Mouse (Mus musculus): ENCODE data around the gene Rnf213. TPM values are rescaled to one million over a fixed set of nuclear protein-coding genes. Genes with fewer than 3 reads are reported as not detected.
A peak's percentile ranks its signal among the peaks of the same experiment; 100 is the strongest.

The Rnf213 gene
- polyA plus RNA-seq, 1 experiment from 2014 or later: 3.1 TPM

DNA sequence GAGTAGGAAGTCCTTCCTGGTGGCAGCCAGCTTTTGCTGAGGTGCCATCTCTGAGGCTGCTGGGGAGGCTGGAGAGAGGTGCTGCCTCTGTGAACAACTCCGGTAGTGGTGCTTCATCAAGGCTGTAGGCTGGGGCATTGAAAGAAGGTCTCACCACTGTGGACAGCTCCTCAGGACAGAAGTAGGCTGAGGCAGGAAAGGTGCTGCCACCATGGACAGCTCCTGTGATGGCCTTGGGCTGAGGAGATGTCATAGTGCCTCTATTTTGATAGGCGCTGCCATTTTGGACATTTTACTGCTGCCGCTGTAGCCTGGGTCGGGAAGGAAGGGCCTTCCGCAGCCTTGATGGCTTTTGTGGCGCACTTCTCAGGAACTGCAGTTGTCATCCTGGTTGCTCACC is 99.9 kb downstream of the Rnf213 start:
- no peak for ATAC-seq (ENCODE audit: insufficient number of reproducible peaks, low FRiP score, low TSS enrichment, low read depth)
- Histone ChIP-seq H3K27ac (replicated peaks; ENCODE audit: low read depth, low read length) (no peak overlapping the region), H3K36me3 (ENCODE audit: control insufficient read depth, insufficient read depth, low read length) (no peaks in the 10 kb centered on the region; the same call in 1 of the 2 replicates), H3K27me3 (ENCODE audit: control insufficient read depth, insufficient read depth, low read length) (no peaks in the 10 kb centered on the region), H3K9ac (ENCODE audit: low read length) (no peak overlapping the region), H3K9me3 (ENCODE audit: control insufficient read depth, low read length) (no peaks in the 10 kb centered on the region), H3K4me3 (ENCODE audit: low read depth, low read length) (no peak overlapping the region; the same call in 1 of the 2 replicates), H3K4me1 (ENCODE audit: control insufficient read depth, insufficient read depth, low read length) (peaks cover 9% of the 10 kb centered on the region; the same call in 1 of the 2 replicates), H3K4me2 (ENCODE audit: low read depth, severe bottlenecking) (0 out of 2 replicates have a peak overlapping the region, but pooled peaks have one; percentile 84)
- WGBS: 94% methylated on average over 6 of the region's 6 CpGs
- DNase-seq (ENCODE audit: low spot score): no peak

DNA sequence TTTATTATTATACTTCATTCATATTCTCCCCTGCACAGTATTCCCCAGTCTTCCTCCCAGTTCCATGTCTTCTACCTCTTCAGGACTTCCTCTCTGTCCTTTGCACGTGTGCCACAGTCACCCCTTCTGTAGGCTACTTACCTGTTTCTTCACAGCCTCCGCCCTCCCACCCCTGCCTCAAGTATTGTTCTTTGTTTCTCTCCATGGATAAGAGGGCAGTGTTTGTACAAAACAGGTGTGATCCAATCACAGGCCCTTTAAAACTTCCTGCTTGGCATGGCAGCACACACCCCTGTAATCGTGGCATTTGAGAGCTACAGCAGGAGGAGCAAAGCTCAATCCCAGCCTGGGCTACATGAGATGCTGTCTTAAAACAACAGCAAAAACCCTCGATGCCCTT is 100.6 kb downstream of the Rnf213 start:
- Histone ChIP-seq H3K9me3 (ENCODE audit: control insufficient read depth, low read length) (no peaks in the 10 kb centered on the region), H3K4me2 (ENCODE audit: low read depth, severe bottlenecking) (no peak overlapping the region), H3K36me3 (ENCODE audit: control insufficient read depth, insufficient read depth, low read length) (no peaks in the 10 kb centered on the region; the same call in 1 of the 2 replicates), H3K27ac (replicated peaks; ENCODE audit: low read depth, low read length) (no peak overlapping the region), H3K9ac (ENCODE audit: low read length) (no peak overlapping the region), H3K4me3 (ENCODE audit: low read depth, low read length) (no peak overlapping the region), H3K4me1 (ENCODE audit: control insufficient read depth, insufficient read depth, low read length) (peaks cover 9% of the 10 kb centered on the region; the same call in 1 of the 2 replicates), H3K27me3 (ENCODE audit: control insufficient read depth, insufficient read depth, low read length) (no peaks in the 10 kb centered on the region)
- ATAC-seq (ENCODE audit: insufficient number of reproducible peaks, low FRiP score, low TSS enrichment, low read depth) (no peak), DNase-seq (ENCODE audit: low spot score) (no peak)
- 88% methylated on average over 4 of the region's 4 CpGs for WGBS

- Histone ChIP-seq H3K4me2 (ENCODE audit: low read depth, severe bottlenecking) (no peak overlapping the region), H3K27me3 (ENCODE audit: control insufficient read depth, insufficient read depth, low read length) (no peaks in the 10 kb centered on the region), H3K4me1 (ENCODE audit: control insufficient read depth, insufficient read depth, low read length) (peaks cover 6% of the 10 kb centered on the region; the same call in 1 of the 2 replicates), H3K36me3 (ENCODE audit: control insufficient read depth, insufficient read depth, low read length) (peaks cover 5% of the 10 kb centered on the region; the same call in 1 of the 2 replicates), H3K27ac (replicated peaks; ENCODE audit: low read depth, low read length) (no peak overlapping the region), H3K4me3 (ENCODE audit: low read depth, low read length) (no peak overlapping the region), H3K9ac (ENCODE audit: low read length) (no peak overlapping the region), H3K9me3 (ENCODE audit: control insufficient read depth, low read length) (no peaks in the 10 kb centered on the region)
- no peak for DNase-seq (ENCODE audit: low spot score)
- ATAC-seq (ENCODE audit: insufficient number of reproducible peaks, low FRiP score, low TSS enrichment, low read depth): no peak
- WGBS: 91% methylated on average over 5 of the region's 5 CpGs
Observed at GRCm38 (mm10) chr11:119496147-119496546, 103.2 kb downstream of the Rnf213 start.

DNA sequence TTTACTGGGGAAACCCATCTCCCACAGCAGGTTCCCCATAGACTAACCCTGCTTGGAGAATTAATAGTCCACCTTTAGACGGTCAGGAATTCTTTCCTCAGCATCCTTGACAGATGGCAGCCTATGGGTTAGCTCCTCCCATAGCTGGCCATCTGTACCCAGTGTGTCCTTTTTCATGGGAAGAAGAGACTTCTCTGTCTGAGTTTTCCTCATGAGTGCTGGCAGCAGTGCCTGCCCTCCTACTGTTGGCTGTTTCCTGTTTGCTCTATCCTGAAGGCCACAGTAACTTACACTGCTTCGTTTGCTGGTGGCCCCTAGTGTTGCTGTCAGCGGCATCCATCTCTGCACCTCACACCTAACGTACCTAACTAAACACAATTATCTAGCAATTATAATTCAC is 104.6 kb downstream of the Rnf213 start:
- no peak overlapping the region for H3K27ac ChIP-seq (replicated peaks; ENCODE audit: low read depth, low read length)
- no peak overlapping the region for H3K9ac ChIP-seq (ENCODE audit: low read length)
- 0 out of 2 replicates have a peak, but pooled peaks cover 3% of the 10 kb centered on the region for H3K4me1 ChIP-seq (ENCODE audit: control insufficient read depth, insufficient read depth, low read length)
- no peak for ATAC-seq (ENCODE audit: insufficient number of reproducible peaks, low FRiP score, low TSS enrichment, low read depth)
- WGBS: 85% methylated on average over 4 of the region's 4 CpGs
- no peak for DNase-seq (ENCODE audit: low spot score)
- no peak overlapping the region for H3K4me2 ChIP-seq (ENCODE audit: low read depth, severe bottlenecking)
- H3K4me3 ChIP-seq (ENCODE audit: low read depth, low read length): no peak overlapping the region
- peaks cover 5% of the 10 kb centered on the region; the same call in 1 of the 2 replicates for H3K36me3 ChIP-seq (ENCODE audit: control insufficient read depth, insufficient read depth, low read length)
- no peaks in the 10 kb centered on the region for H3K9me3 ChIP-seq (ENCODE audit: control insufficient read depth, low read length)
- H3K27me3 ChIP-seq (ENCODE audit: control insufficient read depth, insufficient read depth, low read length): no peaks in the 10 kb centered on the region

DNA sequence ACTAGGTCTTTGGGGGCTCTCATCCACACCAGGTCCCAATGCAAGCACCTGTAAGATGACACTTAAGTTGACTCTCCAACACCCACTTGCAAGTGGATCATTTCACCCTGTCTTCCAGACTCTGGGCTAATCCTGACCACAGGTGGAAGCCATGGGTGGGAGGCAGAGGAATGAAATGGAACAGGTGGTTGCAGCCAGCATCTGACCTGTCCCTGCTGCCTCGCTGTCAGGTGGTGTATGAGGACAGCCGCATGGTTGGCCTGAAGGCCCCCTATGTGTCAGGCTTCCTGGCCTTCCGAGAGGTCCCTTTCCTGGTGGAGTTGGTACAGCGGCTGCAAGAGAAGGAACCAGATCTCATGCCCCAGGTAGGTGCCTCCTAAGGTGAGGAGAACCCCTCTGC is 106.4 kb downstream of the Rnf213 start:
- 90% methylated on average over 4 of the region's 4 CpGs for WGBS
- Histone ChIP-seq H3K9ac (ENCODE audit: low read length) (no peak overlapping the region), H3K27me3 (ENCODE audit: control insufficient read depth, insufficient read depth, low read length) (no peaks in the 10 kb centered on the region), H3K27ac (replicated peaks; ENCODE audit: low read depth, low read length) (no peak overlapping the region), H3K9me3 (ENCODE audit: control insufficient read depth, low read length) (no peaks in the 10 kb centered on the region), H3K4me2 (ENCODE audit: low read depth, severe bottlenecking) (no peak overlapping the region), H3K36me3 (ENCODE audit: control insufficient read depth, insufficient read depth, low read length) (peaks cover 7% of the 10 kb centered on the region; the same call in 1 of the 2 replicates), H3K4me1 (ENCODE audit: control insufficient read depth, insufficient read depth, low read length) (no peaks in the 10 kb centered on the region), H3K4me3 (ENCODE audit: low read depth, low read length) (no peak overlapping the region)
- DNase-seq (ENCODE audit: low spot score) (no peak), ATAC-seq (ENCODE audit: insufficient number of reproducible peaks, low FRiP score, low TSS enrichment, low read depth) (no peak)

DNA sequence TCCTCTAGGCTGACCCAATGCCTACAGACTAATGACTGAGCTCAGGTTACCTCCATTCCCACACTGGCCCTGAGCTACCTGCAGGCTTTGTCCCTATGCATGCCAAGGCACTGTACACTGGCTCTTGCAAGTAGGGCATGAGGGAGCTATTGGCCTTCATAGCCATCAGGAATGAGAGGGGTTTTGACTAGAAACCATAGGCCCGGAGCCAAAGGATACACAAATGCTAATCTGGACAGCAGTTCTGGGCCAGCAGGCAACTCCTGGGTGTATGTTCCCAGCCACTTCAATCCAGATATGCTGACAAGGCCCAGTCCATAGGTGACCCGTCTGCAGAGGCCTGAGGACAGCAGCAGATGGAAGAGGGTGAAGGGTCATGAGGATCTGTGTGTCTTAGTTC is 107.1 kb downstream of the Rnf213 start:
- H3K36me3 ChIP-seq (ENCODE audit: control insufficient read depth, insufficient read depth, low read length): peaks cover 10% of the 10 kb centered on the region; the same call in 1 of the 2 replicates
- H3K9ac ChIP-seq (ENCODE audit: low read length): no peak overlapping the region
- no peak overlapping the region for H3K4me3 ChIP-seq (ENCODE audit: low read depth, low read length)
- ATAC-seq (ENCODE audit: insufficient number of reproducible peaks, low FRiP score, low TSS enrichment, low read depth): no peak
- no peak overlapping the region for H3K27ac ChIP-seq (replicated peaks; ENCODE audit: low read depth, low read length)
- 89% methylated on average over 2 of the region's 2 CpGs for WGBS
- no peak for DNase-seq (ENCODE audit: low spot score)
- H3K4me1 ChIP-seq (ENCODE audit: control insufficient read depth, insufficient read depth, low read length): no peaks in the 10 kb centered on the region
- H3K4me2 ChIP-seq (ENCODE audit: low read depth, severe bottlenecking): no peak overlapping the region
- no peaks in the 10 kb centered on the region for H3K9me3 ChIP-seq (ENCODE audit: control insufficient read depth, low read length)
- no peaks in the 10 kb centered on the region for H3K27me3 ChIP-seq (ENCODE audit: control insufficient read depth, insufficient read depth, low read length)

DNA sequence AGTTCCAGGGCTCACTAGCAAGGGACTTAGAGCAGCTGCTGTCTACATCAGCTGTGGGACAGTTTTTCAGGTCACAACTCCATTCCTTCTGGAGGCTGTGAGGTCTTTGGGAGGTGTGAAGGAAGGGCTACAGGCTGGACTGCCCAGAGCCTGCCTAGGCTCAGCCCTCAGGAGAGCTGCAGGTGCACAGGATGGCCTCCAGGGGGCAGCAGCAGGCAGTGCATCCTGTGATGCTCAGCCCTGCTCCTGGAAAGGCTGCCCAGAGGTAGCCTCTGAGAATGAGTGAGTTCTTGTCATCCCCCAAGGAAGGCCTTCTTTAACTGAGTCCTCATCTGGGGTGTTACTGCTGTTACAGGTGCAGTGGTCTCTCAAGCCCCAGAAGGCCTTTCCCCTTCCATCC is 110.8 kb downstream of the Rnf213 start:
- no peaks in the 10 kb centered on the region for H3K9me3 ChIP-seq (ENCODE audit: control insufficient read depth, low read length)
- no peak overlapping the region for H3K4me2 ChIP-seq (ENCODE audit: low read depth, severe bottlenecking)
- H3K4me1 ChIP-seq (ENCODE audit: control insufficient read depth, insufficient read depth, low read length): no peaks in the 10 kb centered on the region
- no peak overlapping the region for H3K27ac ChIP-seq (replicated peaks; ENCODE audit: low read depth, low read length)
- no peak overlapping the region for H3K4me3 ChIP-seq (ENCODE audit: low read depth, low read length)
- H3K36me3 ChIP-seq (ENCODE audit: control insufficient read depth, insufficient read depth, low read length): peaks cover 20% of the 10 kb centered on the region; the same call in 1 of the 2 replicates
- no peak overlapping the region for H3K9ac ChIP-seq (ENCODE audit: low read length)
- DNase-seq (ENCODE audit: low spot score): peak; percentile 86
- peak; percentile 60; the same call in 1 of the 2 replicates for ATAC-seq (ENCODE audit: insufficient number of reproducible peaks, low FRiP score, low TSS enrichment, low read depth)
- no peaks in the 10 kb centered on the region for H3K27me3 ChIP-seq (ENCODE audit: control insufficient read depth, insufficient read depth, low read length)

DNA sequence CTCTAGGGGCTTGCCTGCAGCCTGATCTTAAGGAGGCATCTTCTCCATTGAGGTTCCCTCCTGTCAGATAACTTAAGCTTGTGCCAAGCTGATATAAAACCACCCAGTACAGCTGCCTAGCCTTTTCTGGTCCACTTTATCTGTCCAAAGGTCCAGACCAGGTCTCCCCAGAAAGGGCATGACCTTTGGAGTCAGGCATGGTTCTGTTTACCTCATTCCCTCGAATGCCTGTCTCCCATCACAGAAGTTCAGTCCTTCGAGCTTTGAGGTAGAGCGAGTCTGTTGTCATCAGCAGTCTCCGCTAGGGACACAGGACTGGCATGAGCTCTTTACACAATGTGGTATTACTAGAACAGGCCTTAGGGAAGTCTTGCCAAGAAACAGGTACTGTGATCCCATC is 113.5 kb downstream of the Rnf213 start:
- peaks cover 14% of the 10 kb centered on the region; the same call in 1 of the 2 replicates for H3K36me3 ChIP-seq (ENCODE audit: control insufficient read depth, insufficient read depth, low read length)
- no peak overlapping the region for H3K4me2 ChIP-seq (ENCODE audit: low read depth, severe bottlenecking)
- WGBS: 75% methylated on average over 4 of the region's 4 CpGs
- H3K27me3 ChIP-seq (ENCODE audit: control insufficient read depth, insufficient read depth, low read length): no peaks in the 10 kb centered on the region
- no peaks in the 10 kb centered on the region for H3K9me3 ChIP-seq (ENCODE audit: control insufficient read depth, low read length)
- no peak overlapping the region for H3K9ac ChIP-seq (ENCODE audit: low read length)
- DNase-seq (ENCODE audit: low spot score): no peak
- H3K27ac ChIP-seq (replicated peaks; ENCODE audit: low read depth, low read length): no peak overlapping the region
- ATAC-seq (ENCODE audit: insufficient number of reproducible peaks, low FRiP score, low TSS enrichment, low read depth): no peak
- H3K4me1 ChIP-seq (ENCODE audit: control insufficient read depth, insufficient read depth, low read length): no peaks in the 10 kb centered on the region
- H3K4me3 ChIP-seq (ENCODE audit: low read depth, low read length): no peak overlapping the region

DNA sequence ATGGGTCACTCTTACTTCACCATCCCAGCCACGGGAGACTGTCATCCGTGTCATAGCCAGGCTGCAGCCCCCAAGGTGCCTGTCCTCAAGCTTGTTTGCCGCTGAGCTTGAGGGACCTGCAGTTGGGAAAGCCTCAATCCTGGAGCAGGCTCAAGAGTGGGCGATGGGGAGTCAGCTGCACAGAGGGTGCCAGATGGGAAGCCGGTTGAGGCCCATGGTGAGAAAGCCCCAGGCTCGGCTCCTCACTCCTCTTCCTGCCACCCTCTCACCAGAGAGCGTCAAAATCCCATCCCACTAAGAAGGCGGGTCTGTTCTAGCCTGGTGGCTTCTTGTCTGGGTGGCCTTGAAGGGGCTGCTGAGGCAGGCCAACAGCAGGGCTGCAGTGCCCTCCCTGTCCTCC is 114.9 kb downstream of the Rnf213 start:
- Histone ChIP-seq H3K27me3 (ENCODE audit: control insufficient read depth, insufficient read depth, low read length) (no peaks in the 10 kb centered on the region), H3K4me2 (ENCODE audit: low read depth, severe bottlenecking) (no peak overlapping the region), H3K36me3 (ENCODE audit: control insufficient read depth, insufficient read depth, low read length) (peaks cover 14% of the 10 kb centered on the region; the same call in 1 of the 2 replicates), H3K4me3 (ENCODE audit: low read depth, low read length) (no peak overlapping the region), H3K27ac (replicated peaks; ENCODE audit: low read depth, low read length) (no peak overlapping the region), H3K9ac (ENCODE audit: low read length) (no peak overlapping the region), H3K4me1 (ENCODE audit: control insufficient read depth, insufficient read depth, low read length) (no peaks in the 10 kb centered on the region), H3K9me3 (ENCODE audit: control insufficient read depth, low read length) (no peaks in the 10 kb centered on the region)
- WGBS: 83% methylated on average over 8 of the region's 8 CpGs
- no peak for ATAC-seq (ENCODE audit: insufficient number of reproducible peaks, low FRiP score, low TSS enrichment, low read depth)
- DNase-seq (ENCODE audit: low spot score): no peak
